Mouse (Mus musculus): ENCODE measurements around the gene Adam20.
"Not testable (repeated sequence)": the region's sequence is repeated elsewhere in the genome, so short reads cannot be mapped to it uniquely, and the experiment has no call there.

Adam20 gene

GRCm38 (mm10) chr8:40792973-40793372, at the start of gene Adam20:
Gene Adam20 (plus strand): TSS chr8:40793273.
- not testable (repeated sequence) for DNase-seq (ENCODE audit: low spot score in 2 of 2)

- not testable (repeated sequence) for DNase-seq (ENCODE audit: low spot score in 2 of 2)
These were observed 41.2 kb upstream of the Adam20 start, which contains the start of gene Adam25 for GRCm38 (mm10) chr8:40751908-40752307. Gene Adam25 (plus strand): TSS chr8:40752208.

GRCm38 (mm10) chr8:40783320-40783719, 9.8 kb upstream of the Adam20 start:
- no peak for DNase-seq (ENCODE audit: low spot score in 2 of 2)

DNA sequence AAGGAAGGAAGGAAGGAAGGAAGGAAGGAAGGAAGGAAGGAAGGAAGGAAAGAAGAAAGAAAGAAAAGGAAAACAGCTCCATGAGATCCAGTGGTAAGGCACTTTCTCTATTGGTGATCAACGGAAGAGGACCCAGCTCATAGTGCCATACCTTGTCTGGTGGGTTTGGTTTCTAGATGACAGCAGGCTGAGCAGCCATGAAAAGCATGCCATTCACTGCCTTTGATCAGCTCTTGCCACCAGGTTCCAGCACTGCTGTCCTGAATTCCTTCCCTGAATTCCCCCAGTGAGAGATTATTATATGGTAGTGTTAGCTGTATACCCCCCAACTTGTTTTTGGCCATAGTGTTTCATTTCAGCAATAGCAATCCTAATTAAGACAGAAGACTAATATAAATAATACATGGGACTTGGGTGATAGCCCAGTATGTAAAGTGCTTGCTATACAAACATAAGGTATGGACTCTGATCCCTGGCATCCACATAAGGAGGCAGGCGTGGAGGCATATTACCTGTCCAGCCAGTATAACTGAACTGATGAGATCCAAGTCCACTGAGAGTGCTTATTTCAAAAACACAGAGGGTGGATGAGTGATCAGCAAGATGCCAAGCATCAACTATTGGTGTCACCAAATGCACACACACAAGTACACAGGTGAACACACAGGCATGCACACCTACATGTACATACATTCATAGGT, 10.5 kb downstream of the Adam20 start:
- DNase-seq (ENCODE audit: low spot score in 2 of 2), result no peak

All from urinary bladder, adult 18-20 months (tissue).